Mouse (Mus musculus): Measurements from ENCODE around the gene Snx11.

Snx11 gene

GRCm38 (mm10) chr11:96761984-96762383, 15.4 kb downstream of the Snx11 start:
- no peak for DNase-seq

DNA sequence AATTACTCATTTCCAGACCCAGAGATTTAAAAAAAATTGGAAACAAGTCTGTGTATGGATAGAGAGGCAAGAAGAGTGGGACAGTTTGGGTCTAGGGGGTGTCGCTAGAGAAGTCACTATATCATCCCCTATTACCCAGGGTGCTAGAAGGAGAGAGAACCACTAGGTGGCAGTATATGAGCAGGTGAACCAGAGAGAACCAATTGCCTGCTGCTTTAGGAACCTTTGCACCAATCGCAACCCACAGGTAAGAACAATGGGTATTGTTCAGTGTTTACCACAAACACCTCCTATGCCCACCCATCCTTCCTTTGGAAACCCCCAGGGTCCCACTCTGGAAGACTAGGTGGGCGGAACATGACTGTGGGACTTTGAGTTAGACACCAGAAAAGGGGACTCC, 17.3 kb downstream of the Snx11 start:
- DNase-seq: peak in 1 of 2 experiments; percentile 64

- DNase-seq: no peak
Observed at GRCm38 (mm10) chr11:96758402-96758801, 19.0 kb downstream of the Snx11 start.

GRCm38 (mm10) chr11:96757421-96757820, 19.9 kb downstream of the Snx11 start:
- no peak for DNase-seq

DNA sequence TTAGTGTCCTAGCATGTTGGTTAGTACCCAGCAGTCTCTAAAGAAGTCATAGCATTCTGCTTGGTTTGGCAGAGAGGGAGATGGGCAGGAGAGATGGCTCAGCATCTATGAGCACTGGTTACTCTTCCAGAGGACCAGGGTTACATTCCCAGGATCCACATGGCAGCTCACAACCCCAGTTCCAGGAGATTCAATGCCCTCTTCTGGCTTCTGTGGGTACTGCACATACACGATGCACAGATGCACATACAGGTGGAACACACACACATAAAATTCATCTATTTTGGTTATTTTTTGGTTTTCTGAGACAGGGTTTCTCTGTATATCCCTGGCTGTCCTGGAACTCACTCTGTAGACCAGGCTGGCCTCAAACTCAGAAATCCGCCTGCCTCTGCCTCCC, 22.1 kb downstream of the Snx11 start:
- DNase-seq: no peak

- no peak for DNase-seq
Observed at GRCm38 (mm10) chr11:96747555-96747954, 29.8 kb downstream of the Snx11 start.

DNA sequence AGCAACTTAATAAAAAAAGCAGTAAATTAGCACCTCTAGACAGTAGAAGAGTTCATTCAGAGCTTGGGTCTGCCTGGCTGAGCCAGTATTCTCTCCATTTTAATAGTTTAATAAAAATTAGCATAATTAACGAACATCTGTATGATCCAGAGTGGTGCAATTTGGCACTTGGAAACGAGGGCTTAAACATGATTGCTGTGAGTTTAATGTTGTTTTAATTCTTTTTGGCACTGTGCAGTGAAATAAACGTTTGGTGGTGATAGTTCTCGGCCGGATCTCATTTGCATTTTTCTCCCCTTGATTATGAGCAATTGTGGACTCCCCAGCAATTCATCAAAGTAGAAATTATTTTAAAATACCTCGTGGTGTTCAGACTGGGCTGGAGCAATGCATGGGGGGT, 30.7 kb downstream of the Snx11 start:
- no peak for DNase-seq

GRCm38 (mm10) chr11:96743891-96744290, 33.5 kb downstream of the Snx11 start:
- DNase-seq: no peak

GRCm38 (mm10) chr11:96743000-96743399, 34.4 kb downstream of the Snx11 start:
- peak in 1 of 2 experiments; percentile 34 for DNase-seq

DNA sequence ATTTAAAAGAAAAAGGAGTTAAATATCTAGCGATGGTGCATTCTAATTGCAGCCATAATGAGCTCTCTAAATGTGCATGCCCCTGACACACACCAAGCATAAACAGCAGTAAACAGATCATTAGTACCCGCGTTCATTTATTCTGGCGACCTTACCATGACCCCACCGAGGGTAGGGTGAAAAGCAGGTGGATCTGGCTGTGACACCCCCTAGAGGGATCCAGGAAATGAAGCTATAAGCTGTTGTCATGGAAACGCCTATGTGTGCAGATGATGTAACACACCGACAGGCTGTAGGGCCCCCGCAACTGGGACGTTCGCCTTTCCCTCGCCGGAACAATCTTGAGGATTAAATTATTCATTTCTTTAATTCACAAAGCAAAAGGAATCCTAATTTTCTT, 35.4 kb downstream of the Snx11 start:
- no peak for DNase-seq

- DNase-seq: no peak
Observed at GRCm38 (mm10) chr11:96740796-96741195, 36.6 kb downstream of the Snx11 start.

- no peak for DNase-seq
Observed at GRCm38 (mm10) chr11:96737673-96738471, 39.5 kb downstream of the Snx11 start.

GRCm38 (mm10) chr11:96736361-96736760, 41.0 kb downstream of the Snx11 start:
- DNase-seq: peak; percentile 67

GRCm38 (mm10) chr11:96735908-96736307, 41.5 kb downstream of the Snx11 start:
- DNase-seq: peak; percentile 86 to 91

DNA sequence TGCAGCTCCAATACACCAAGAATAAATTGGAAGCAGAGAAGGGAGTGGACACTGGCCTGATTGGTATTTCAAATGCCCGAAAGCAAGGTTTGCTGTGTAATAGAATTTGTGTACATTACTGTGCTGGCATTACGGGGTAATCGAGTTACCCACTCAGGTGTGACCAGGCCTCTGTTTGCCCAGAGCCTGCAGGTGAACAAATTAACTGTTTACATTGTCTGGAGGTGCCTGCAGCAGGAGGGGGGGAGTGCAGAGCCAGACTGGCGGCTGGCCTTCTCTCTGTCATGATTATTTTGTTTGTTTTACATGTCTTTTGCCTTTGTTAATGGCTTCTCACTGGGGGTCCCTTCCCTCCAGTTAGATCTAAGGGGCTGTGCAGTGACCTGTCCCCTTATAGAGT, 44.7 kb downstream of the Snx11 start:
- no peak for DNase-seq

- no peak for DNase-seq
Observed at GRCm38 (mm10) chr11:96730327-96730726, 47.0 kb downstream of the Snx11 start.

- peak in 1 of 2 experiments; percentile 29 for DNase-seq
Observed at GRCm38 (mm10) chr11:96729462-96729861, 47.9 kb downstream of the Snx11 start.

- no peak for DNase-seq
Observed at GRCm38 (mm10) chr11:96728577-96728976, 48.8 kb downstream of the Snx11 start.

DNA sequence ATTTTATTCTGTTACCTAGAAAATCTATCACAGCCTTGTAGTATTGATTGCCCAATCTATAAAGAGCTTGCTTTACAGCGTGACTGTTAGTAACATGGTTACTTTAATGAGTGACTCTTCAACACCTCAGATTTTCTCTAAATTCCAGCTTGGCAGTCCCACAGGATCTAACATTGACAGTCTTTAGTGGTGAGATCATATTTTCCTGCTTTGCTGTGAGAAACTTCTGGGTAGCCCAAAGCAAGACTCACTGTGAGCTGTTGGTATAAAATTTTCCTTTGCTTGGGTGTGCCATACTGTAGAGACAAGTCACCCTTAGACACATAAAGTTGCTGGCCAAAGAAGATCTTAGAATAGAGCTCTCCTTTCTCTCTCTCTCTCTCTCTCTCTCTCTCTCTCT, 51.5 kb downstream of the Snx11 start:
- DNase-seq: no peak

- DNase-seq: no peak
Observed at GRCm38 (mm10) chr11:96718609-96719008, 58.8 kb downstream of the Snx11 start.

Measured in cerebellum, postnatal 25 days (tissue).